Mouse (Mus musculus) liver, postnatal 0 days (tissue): ENCODE measurements around the gene Bri3.

Experiments
- CTCF ChIP-seq: sonication (generic); IDR thresholded peaks from 2 replicates; pipeline ENCODE4 v1.5.1; 2016; ENCODE audit warnings: antibody characterized with exemption, low read depth
- EP300 ChIP-seq: IDR thresholded peaks from 2 replicates; pipeline ENCODE4 v1.6.1; 2016; ENCODE audit warnings: antibody characterized with exemption, low read depth, mild to moderate bottlenecking

DNA sequence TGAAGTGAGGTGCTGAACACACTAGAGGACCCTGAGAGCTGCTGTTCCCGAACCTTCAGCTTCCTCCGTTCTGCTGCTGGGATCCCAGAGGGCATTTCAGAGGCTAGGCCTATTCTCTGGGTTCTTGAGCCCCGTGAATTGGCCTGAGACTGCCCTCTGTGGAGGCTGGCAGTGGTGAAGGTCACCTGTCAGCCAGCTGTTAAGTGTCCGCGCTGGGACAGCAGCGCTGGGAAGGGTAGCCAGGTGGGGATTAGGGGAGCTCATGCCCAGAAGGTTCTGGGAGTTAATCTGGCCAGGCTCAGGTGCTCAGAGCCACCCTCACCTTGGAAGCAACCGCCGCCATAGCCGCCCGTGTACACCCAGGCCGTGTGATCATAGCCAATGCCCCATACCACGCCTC is 39.9 kb upstream of the Bri3 start:
- no peak for TF ChIP-seq CTCF
- TF ChIP-seq EP300, result no peak
